Mouse (Mus musculus) erythroblast, embryonic 14.5 days (primary cell): ENCODE data around the gene Syt14. TPM values are rescaled to one million over a fixed set of nuclear protein-coding genes. Genes with fewer than 3 reads are reported as not detected.

Experiments
- H3K27me3 ChIP-seq: 2 replicates; pipeline ENCODE4 v1.6.1; 2012; ENCODE audit warnings: inconsistent platforms; ENCODE audit not compliant: control insufficient read depth
- H3K36me3 ChIP-seq: 2 replicates; pipeline ENCODE4 v1.6.1; 2012; ENCODE audit warnings: mild to moderate bottlenecking, inconsistent platforms; ENCODE audit not compliant: control insufficient read depth
- H3K4me1 ChIP-seq: 2 replicates; pipeline ENCODE4 v1.6.1; 2012; ENCODE audit warnings: inconsistent platforms; ENCODE audit not compliant: control insufficient read depth
- H3K4me3 ChIP-seq: replicated peaks from 2 replicates; pipeline ENCODE3; 2012; ENCODE audit warnings: moderate library complexity, mild to moderate bottlenecking, inconsistent platforms
- H3K9me3 ChIP-seq: 2 replicates; pipeline ENCODE4 v1.6.1; 2012; ENCODE audit warnings: low read length, inconsistent platforms, mixed read lengths; ENCODE audit not compliant: control insufficient read depth
- GATA1 ChIP-seq: IDR thresholded peaks from 2 replicates; pipeline ENCODE4 v1.6.1; 2012; ENCODE audit warnings: low read length, inconsistent platforms, mixed read lengths
- TAL1 ChIP-seq: IDR thresholded peaks from 3 replicates; pipeline ENCODE4 v1.6.1; 2012; ENCODE audit warnings: low read length, inconsistent platforms, mixed read lengths
- polyA plus RNA-seq: library from polyadenylated mRNA; stranded (reverse); fragments of >175 nt; gene quantifications from 2 replicates; pipeline ENCODE4 v1.2.3, GENCODE M21; 2012

Gene Syt14
- polyA plus RNA-seq, 1 experiment, result 0.53 TPM

DNA sequence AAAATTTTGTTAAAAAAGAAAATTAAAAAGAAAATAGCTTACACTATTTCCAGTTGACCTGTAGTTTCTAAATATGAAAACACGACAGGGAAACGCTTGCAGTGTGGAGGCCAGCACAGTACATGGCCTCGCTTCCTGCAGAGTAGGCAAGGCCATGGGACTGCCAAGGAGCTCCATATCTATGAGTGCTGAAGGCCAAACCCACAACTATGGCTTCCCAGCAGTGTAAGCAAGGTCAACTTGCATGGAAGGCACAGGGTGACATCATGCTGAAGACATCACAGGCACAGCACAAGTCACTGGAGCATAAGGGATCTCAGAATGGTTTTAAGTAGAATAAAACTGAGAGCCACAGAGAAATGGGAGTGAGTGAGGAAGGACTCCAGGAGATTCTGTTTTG is 139.5 kb downstream of the Syt14 start:
- peaks cover 65% of the 10 kb centered on the region for H3K36me3 ChIP-seq
- H3K27me3 ChIP-seq, result no peaks in the 10 kb centered on the region
- H3K4me3 ChIP-seq, result no peak overlapping the region
- no peaks in the 10 kb centered on the region for H3K9me3 ChIP-seq
- H3K4me1 ChIP-seq, result no peaks in the 10 kb centered on the region
- no peak for TF ChIP-seq GATA1
- TF ChIP-seq TAL1, result no peak

DNA sequence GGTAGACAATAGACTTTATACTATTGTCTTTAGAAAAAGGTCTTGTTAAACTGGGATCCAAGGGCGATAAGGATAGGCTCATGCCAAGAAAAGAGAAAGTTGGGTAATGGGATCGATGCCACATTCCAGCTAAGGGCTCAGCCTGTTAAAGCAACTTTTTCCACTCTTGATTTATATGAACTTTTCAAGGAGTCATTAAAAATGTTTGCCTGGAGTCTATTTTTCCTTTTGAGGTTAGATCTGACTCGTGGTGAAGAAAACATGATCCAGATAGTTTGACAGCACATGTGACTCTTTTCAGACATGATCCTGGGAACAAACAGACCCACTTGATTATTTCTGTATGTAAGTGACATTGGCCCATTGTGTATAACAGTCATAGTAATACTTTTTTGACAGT is 144.9 kb downstream of the Syt14 start:
- no peaks in the 10 kb centered on the region for H3K9me3 ChIP-seq
- TF ChIP-seq GATA1 (no peak), TAL1 (no peak)

DNA sequence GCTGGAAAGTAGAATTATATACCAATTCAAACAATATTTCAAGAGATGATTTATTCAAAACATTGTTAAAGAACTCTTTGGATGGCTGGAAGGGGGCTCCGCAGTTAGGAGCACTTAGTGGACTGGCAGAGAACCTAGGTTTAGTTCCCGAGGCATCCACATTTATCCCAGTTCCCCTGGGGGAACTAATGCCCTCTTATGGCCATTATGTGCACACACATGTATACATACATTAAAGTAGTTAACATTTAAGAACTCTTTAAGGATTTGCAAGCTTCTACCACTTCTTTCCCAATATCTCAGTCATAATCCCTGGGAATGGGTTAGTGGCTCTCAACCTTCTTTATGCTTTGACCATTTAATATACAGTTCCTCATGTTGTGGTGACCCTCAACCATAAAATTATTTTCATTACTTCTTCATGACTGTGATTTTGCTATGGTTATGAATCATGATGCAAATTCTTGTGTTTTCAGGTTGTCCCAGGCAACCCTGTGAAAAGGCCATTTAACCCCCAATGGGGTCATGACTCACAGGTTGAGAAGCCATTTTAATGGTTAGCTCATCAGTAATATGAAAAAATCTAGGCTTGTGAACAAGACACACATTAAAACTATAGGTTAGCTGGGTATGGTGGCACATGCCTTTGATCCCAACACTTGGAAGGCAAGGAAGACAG is 152.8 kb downstream of the Syt14 start:
- H3K4me1 ChIP-seq, result no peaks in the 10 kb centered on the region
- no peak for TF ChIP-seq GATA1
- no peak for TF ChIP-seq TAL1
- no peaks in the 10 kb centered on the region for H3K9me3 ChIP-seq
- no peak overlapping the region for H3K4me3 ChIP-seq
- no peaks in the 10 kb centered on the region for H3K27me3 ChIP-seq
- no peaks in the 10 kb centered on the region for H3K36me3 ChIP-seq

More for the DNA sequence above, 144.9 kb downstream of the Syt14 start:
- H3K27me3 ChIP-seq, result no peaks in the 10 kb centered on the region
- peaks cover 26% of the 10 kb centered on the region for H3K36me3 ChIP-seq
- no peak overlapping the region for H3K4me3 ChIP-seq
- H3K4me1 ChIP-seq, result no peaks in the 10 kb centered on the region

DNA sequence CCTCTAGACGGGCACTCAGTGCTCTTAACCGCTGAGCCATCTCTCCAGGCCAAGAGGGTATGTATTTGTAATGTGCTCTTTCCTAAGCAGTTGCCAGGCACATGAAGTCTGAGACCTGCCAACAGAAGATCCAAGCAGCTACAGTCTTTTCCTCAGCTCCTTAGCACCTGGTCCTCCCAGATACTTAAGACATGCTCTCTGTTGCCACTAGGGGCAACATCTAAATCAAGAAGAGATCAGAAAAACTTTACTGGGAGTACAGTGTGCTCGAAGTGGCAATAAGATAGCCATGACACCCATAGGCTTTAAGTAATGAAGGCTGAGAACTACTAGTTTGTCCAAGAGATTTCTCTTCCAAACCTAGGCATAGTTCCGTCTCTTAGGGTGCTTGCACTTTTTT is 155.4 kb downstream of the Syt14 start:
- H3K27me3 ChIP-seq, result no peaks in the 10 kb centered on the region
- TF ChIP-seq GATA1, result no peak
- TF ChIP-seq TAL1, result no peak
- H3K4me3 ChIP-seq, result no peak overlapping the region
- H3K36me3 ChIP-seq, result no peaks in the 10 kb centered on the region
- H3K9me3 ChIP-seq, result no peaks in the 10 kb centered on the region
- no peaks in the 10 kb centered on the region for H3K4me1 ChIP-seq

DNA sequence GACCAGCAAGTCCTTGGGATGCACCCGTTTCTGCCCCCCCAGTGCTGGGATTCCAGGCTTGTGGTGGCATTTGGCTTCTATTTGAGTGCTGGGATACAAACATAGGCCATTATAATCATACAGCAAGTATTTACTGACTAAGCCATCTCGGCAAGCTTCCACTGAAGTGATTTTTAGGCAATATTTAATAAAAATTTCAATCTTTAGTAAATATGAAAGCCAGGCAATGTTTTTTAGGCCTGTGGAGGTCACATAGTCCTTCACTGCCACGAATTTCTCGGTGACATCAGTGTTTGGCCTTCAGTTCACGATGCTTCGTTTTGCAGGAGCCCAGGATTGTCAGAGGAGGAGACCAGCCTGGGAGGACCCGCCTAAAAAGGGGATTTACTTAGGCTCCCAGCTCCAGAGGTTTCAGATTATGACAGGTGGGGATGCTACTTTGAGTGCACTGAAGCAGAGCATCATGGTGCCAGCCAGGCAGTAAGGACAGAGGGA is 156.4 kb downstream of the Syt14 start:
- no peak for TF ChIP-seq TAL1
- TF ChIP-seq GATA1, result no peak
- H3K4me1 ChIP-seq, result no peaks in the 10 kb centered on the region
- no peaks in the 10 kb centered on the region for H3K36me3 ChIP-seq
- H3K4me3 ChIP-seq, result no peak overlapping the region
- no peaks in the 10 kb centered on the region for H3K9me3 ChIP-seq
- no peaks in the 10 kb centered on the region for H3K27me3 ChIP-seq

DNA sequence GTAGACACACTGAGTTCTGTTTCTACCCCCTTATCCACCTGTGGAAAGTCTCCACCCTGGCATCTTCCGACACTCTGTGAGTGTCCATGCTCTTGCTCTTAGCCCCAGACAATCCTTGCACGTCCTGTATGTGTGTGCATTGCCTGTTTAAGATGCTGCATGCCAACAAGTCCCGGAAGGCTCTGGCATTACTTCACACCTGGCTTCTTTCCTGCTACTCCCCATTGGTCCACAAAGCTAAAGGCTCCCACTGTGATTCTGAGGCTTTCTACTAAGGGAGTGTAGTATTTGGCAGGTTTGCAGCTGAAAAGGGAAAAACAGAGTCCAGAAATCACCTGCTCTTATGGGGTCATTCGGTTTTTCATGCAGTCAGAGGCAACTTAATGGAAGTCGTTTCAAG is 162.7 kb downstream of the Syt14 start:
- TF ChIP-seq GATA1 (no peak), TAL1 (no peak)
- H3K27me3 ChIP-seq, result no peaks in the 10 kb centered on the region
- H3K36me3 ChIP-seq, result no peaks in the 10 kb centered on the region
- H3K4me1 ChIP-seq, result no peaks in the 10 kb centered on the region
- no peak overlapping the region for H3K4me3 ChIP-seq
- H3K9me3 ChIP-seq, result no peaks in the 10 kb centered on the region

DNA sequence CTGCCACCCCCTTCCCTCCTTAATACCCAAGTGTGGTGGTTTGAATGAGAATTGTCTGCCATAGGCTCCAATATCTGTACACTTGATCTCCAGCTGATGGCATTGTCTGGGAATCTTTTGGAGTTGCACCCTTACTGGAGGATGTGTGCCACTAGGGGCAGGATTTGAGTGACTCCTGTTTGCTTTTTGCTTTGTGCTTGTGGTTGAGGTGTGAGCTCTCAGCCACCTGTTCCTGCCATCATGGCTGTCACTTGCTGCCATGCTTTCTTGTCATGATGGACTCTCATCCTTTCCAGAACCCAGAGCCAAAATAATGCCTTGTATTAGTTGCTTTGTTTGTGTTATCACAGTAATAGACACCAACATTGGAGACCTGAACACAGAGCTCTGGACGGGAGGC is 165.8 kb downstream of the Syt14 start:
- TF ChIP-seq TAL1 (no peak), GATA1 (no peak)
- H3K4me3 ChIP-seq, result no peak overlapping the region
- no peaks in the 10 kb centered on the region for H3K4me1 ChIP-seq
- no peaks in the 10 kb centered on the region for H3K27me3 ChIP-seq
- no peaks in the 10 kb centered on the region for H3K9me3 ChIP-seq
- H3K36me3 ChIP-seq, result no peaks in the 10 kb centered on the region

DNA sequence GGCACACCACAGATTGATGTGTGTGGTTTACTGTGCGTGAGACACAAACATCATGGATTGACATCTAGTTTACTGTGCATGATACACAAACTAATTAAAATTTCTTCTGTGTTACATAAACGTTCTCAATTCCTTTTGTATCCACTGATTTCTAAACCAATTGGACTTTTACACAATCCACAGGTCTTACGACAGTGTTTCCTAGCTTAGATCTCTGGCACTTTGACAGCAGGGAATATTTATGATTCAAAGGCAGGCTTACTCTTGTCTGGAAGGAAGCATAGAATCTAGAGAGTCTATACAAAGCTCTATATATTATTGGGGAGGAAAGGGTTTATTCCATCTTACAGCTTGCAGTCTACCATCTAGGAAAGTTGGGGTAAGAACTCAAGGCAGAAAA is 171.1 kb downstream of the Syt14 start:
- no peaks in the 10 kb centered on the region for H3K36me3 ChIP-seq
- H3K27me3 ChIP-seq, result no peaks in the 10 kb centered on the region
- no peak overlapping the region for H3K4me3 ChIP-seq
- H3K9me3 ChIP-seq, result no peaks in the 10 kb centered on the region
- TF ChIP-seq GATA1 (no peak), TAL1 (no peak)
- no peaks in the 10 kb centered on the region for H3K4me1 ChIP-seq

DNA sequence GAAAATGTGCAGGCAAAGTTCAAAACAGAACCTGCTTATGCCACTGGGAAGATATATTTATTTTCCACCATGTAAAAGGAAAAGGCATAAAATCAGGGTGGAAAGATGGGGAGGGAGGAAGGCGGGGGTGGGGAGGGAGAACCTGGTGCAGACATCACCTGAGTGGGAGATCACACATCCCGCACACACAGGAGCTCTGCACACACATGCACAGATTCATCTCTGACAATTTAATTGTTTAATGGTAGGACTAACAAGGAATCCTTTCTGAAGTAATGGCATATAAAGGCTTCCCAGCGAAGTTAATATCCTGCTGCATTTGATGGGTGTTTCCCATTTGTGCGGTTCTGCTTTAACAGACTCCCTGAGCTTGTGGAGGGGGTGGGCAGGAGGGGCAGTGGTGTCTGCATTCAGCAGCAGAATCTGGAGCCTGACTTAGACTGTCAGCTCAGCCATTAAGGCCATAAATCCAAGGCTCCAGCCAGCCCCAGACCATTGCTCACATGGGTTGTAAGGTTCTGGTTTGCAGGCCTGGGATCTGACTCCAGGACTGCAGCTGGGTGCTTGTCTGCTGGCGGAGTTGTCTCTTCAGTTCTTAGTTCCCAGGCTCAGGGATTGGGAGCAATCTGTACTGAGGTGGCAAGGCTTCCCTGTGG is 174.1 kb downstream of the Syt14 start:
- Histone ChIP-seq H3K9me3 (no peaks in the 10 kb centered on the region), H3K27me3 (peaks cover 20% of the 10 kb centered on the region)

DNA sequence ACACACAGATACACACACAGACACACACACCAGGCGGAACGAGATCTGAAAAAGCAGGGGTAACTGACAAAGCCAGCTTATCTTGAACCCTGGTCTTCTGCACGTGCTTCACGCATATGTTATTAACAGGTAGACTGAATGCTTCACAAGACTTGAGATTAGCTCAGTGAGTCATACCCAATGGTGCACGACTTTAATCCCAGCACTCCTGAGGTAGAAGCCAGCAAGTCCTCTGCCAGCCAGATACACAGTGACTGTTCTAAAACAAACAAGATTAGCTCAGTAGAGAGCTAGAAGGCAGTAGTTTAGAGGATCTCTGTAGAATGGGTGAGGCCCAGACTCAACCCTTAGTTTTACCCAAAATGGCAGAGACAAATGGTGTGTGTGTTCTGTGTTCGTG is 175.3 kb downstream of the Syt14 start:
- Histone ChIP-seq H3K9me3 (no peaks in the 10 kb centered on the region), H3K4me3 (no peak overlapping the region), H3K4me1 (no peaks in the 10 kb centered on the region), H3K27me3 (peaks cover 31% of the 10 kb centered on the region), H3K36me3 (no peaks in the 10 kb centered on the region)
- TF ChIP-seq TAL1 (no peak), GATA1 (no peak)

More for the DNA sequence above, 174.1 kb downstream of the Syt14 start:
- Histone ChIP-seq H3K36me3 (no peaks in the 10 kb centered on the region), H3K4me3 (no peak overlapping the region), H3K4me1 (no peaks in the 10 kb centered on the region)
- TF ChIP-seq TAL1 (no peak), GATA1 (no peak)
